Comparison of ENCODE assay signal across 15 mouse cellular contexts in the genomic region with DNA sequence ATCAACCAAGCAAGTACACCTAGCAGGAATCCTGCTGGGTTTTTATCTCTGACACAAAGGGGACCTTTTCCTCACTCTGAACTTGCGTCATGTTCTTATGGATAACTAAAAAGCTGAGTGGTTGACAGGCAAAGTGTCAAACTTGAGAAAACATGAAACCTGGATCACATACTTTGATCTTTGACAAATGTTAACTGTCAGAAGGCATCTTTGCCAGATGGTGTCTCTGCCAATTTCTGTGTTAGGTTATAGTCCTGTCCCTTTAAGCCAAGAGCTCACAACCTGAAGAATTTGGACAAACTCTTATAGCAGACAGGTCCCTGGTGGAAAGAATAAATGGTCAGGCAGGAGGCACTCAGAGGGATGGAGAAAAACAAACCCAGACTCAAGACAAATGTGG.
"Had no signal": no experiment of that assay in that cellular context is flagged by ENCODE, and none has a peak within 500 bp of the region (broad histone marks: within the 10 kb centered on the region; RNA-seq: fewer than 3 reads in every experiment).

No protein-coding gene starts in this region.

- H3K4me2 ChIP-seq: neural tube, embryonic 15.5 days; stomach, embryonic 15.5 days had no signal

- H3K9ac ChIP-seq: neural tube, embryonic 15.5 days; stomach, embryonic 15.5 days had no signal

- H3K4me3 ChIP-seq: neural tube, embryonic 15.5 days; stomach, embryonic 15.5 days had no signal

- H3K27ac ChIP-seq: neural tube, embryonic 15.5 days; stomach, embryonic 15.5 days; stomach, postnatal 0 days had no signal

- H3K9me3 ChIP-seq: neural tube, embryonic 15.5 days; stomach, embryonic 15.5 days had no signal

- DNase-seq: retina, postnatal 1 day; right cerebral cortex, adult 18-20 months; right cerebral cortex, postnatal 14 days; right cerebral cortex, postnatal 25 days; right cerebral cortex, postnatal 4 days; spleen, adult 18-20 months; thymus, adult 18-20 months; thymus, adult 2 months; thymus, postnatal 14 days; thymus, postnatal 25 days; thymus, postnatal 36 days; thymus, postnatal 4 days had no signal

- H3K27me3 ChIP-seq: neural tube, embryonic 15.5 days; stomach, embryonic 15.5 days had no signal

- H3K36me3 ChIP-seq: neural tube, embryonic 15.5 days; stomach, embryonic 15.5 days had no signal
